Mouse (Mus musculus): ENCODE results near the gene Naaladl1. TPM values are rescaled to one million over a fixed set of nuclear protein-coding genes. Genes with fewer than 3 reads are reported as not detected.
A peak's percentile ranks its signal among the peaks of the same experiment; 100 is the strongest.
"Not testable (repeated sequence)": the region's sequence is repeated elsewhere in the genome, so short reads cannot be mapped to it uniquely, and the experiment has no call there.

Gene Naaladl1
- total RNA-seq, 2 experiments from 2014 or later = 0.20 TPM; not detected in 1

DNA sequence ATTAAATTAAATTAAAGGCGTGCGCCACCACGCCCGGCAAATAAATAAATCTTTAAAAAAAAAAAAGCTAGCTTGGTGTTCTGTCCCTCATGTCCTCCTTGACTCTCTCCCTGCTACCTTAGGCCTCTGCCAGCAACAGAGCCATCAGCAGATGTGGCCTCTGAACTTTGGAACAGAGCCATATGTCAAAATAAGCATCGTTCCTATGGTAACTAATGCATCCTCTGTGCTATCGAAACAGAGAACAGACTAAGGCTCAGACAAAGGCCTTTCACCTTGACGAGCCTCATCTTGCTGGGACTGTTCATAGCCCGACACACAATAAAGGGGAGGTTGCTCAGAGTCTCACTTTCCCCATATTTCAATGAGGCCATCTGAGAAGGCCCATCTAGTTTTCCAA, 17.7 kb downstream of the Naaladl1 start:
- DNase-seq (ENCODE audit: low spot score in 2 of 2) = no peak
- intact Hi-C loops (cut with DNase I) = no loop called here

GRCm38 (mm10) chr19:6124898-6125297, 19.3 kb downstream of the Naaladl1 start:
- DNase-seq (ENCODE audit: low spot score in 2 of 2) = no peak
- intact Hi-C loops (cut with DNase I) = loop anchor here (5.0 kb wide), 1 partner anchor 117 kb away; the partner anchor contains the start of gene Atg2a

DNA sequence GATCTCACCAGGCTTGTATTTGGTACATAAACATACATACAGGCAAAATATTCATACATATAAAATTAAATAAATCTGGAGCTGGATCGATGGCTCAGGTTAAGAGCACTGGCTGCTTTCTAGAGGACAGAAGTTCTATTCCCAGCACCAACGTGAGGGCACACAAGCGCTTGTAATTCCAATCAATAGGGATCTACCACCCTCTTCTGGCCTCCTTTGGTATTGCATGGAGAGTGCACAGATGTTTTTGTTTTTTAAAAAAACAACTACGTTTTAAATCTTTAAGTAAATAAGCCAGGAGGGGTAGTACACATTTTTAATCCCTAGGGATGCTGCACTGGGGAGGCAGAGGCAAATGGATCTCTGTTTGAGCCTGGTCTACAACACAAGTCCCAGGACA, 20.7 kb downstream of the Naaladl1 start:
- DNase-seq (ENCODE audit: low spot score in 2 of 2) = no peak
- intact Hi-C loops (cut with DNase I) = loop anchor here (5.0 kb wide), 1 partner anchor 116 kb away; the partner anchor contains the start of gene Atg2a

DNA sequence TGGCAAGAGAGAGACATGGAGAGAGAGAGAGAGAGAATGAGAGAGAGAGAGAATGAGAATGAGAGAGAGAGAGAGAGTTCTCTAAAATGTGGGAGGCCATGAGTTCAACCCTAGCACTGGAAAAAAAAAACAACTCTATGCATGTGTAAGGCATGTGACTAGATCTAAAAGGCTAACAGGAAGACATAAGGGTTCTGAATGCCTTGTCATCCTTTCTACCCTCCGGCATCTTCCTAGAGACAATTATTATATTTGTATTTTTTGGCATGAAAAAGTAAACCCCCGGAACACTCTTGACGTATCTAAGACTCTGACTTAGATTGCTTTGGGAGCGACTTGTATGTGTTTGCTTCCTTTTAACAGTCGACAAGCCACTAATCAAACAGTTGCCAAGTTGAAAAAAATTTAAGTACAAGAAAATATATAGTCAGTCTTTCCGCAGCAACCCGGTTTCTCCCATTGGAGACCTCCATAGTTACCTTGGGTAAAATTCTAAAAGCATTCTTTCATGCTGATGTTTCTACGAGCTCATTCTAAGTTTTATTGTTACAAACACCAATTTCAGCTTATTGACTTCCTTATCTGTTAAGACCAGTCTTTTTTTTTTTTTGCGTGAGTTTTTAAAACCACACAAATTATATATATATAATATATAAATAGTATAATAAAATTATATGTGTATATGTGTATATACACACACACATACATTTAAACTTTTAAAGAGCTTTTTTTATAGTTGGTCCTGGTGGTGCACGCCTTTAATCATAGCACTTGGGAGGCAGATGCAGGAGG, 21.4 kb downstream of the Naaladl1 start:
- DNase-seq (ENCODE audit: low spot score in 2 of 2) = no peak

GRCm38 (mm10) chr19:6127760-6128341, 22.3 kb downstream of the Naaladl1 start, which contains the start of gene Snx15:
TSS of gene Snx15 (minus strand) at chr19:6128304.
- peak; percentile 95 for DNase-seq (ENCODE audit: low spot score in 2 of 2)
- intact Hi-C loops (cut with DNase I) = loop anchor here (5.0 kb wide), 1 partner anchor 114 kb away; the partner anchor contains the start of gene Atg2a

More for the DNA sequence above, 21.4 kb downstream of the Naaladl1 start:
- intact Hi-C loops (cut with DNase I) = loop anchor here (5.0 kb wide), 1 partner anchor 115 kb away; the partner anchor contains the start of gene Atg2a

DNA sequence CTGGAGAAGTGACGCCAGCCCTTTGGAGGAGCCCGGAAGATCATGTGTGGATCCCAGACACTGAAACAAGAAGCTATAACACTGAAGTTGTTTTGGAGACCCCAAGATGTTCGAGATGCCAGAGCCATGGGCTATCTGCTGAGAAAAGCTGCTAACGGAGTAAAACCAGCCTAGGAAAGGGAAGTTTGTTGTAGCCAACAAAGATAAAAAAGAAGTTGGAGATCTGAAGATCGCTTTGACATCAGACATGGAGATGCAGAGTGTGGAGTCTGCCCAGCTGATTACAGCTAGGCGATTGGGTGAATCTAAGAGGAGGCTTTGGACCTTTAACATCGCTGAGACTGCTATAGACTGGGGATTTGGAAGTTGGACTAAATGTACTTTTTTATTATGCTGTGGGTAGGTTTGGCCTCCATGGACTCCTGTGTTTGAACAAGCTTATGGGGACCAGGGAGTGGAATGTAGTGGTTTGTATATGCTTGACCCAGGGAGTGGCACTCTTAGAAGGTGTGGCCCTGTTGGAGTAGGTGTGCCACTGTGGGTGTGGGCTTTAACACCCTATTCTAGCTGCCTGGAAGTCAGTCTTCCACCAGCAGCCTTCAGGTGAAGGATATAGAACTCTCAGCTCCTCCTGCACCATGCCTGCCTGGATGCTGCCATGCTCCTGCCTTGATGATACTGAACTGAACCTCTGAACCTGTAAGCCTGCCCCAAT, 25.0 kb downstream of the Naaladl1 start:
- intact Hi-C loops (cut with DNase I); DNase-seq (ENCODE audit: low spot score in 2 of 2): not testable (repeated sequence)

DNA sequence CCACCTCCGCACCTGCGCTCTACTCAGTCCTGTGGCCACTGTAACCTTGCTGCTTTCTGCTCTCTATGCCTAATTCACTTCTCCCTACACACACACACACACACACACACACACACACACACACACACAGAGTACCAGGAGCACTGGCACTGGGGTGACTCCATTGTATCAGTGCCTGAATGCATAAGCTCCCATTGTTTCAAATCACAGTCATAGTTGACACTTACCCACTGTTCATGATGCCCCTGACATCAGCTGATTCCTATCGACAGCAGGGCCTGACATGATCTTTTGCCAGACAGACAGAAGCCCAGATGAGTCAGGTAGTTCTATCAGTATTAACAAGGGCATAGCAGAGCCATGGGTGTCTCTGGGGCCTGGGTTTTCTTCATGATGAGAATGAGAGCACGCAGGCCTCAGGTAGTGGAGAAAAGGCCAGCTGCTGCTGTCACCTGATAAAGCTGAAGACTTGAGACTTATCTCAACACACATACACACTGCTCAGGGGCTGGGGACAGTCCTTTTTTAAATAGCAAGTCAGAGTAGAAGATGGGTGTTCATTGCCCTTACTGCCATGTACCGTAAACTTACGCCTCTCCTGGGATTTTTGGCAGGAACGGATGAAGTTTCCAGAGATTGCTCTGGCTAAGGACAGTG, 26.7 kb downstream of the Naaladl1 start:
- no peak for DNase-seq (ENCODE audit: low spot score in 2 of 2)
- intact Hi-C loops (cut with DNase I) = no loop called here

DNA sequence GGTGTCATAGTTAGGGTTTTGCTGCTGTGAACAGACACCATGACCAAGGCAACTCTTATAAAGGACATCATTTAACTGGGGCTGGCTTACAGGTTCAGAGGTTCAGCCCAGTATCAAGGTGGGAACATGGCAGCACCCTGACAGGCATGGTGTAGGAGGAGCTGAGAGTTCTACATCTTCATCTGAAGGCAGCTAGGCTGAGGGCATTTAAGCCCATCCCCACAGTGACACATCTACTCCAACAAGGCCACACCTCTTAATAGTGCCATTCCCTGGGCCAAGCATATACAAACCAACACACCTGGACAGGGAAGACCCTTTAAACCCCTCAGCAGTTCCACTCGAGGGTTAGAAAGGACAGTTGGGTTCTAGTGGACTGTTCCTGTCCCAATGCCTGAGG, 27.6 kb downstream of the Naaladl1 start:
- DNase-seq (ENCODE audit: low spot score in 2 of 2); intact Hi-C loops (cut with DNase I): not testable (repeated sequence)

DNA sequence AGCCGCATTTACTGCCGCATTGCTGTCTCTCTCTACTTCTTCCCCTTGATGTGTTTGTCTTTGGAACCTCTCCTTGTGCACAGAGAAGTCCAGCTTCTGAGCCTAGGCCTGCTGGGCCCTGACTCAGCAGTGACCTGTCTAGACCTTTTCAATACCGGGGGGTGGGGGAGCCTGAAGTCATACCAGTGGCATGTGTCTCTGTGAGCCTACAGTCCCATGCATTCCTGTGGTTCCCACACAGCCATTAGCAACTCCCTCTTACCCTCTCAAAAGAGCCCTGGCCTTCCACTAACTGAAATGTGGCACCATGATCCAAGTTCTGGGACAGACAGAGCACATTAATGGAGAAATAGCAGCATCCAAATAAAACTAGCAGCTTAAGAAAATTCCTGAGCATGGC, 30.8 kb downstream of the Naaladl1 start:
- intact Hi-C loops (cut with DNase I) = no loop called here
- DNase-seq (ENCODE audit: low spot score in 2 of 2) = no peak

DNA sequence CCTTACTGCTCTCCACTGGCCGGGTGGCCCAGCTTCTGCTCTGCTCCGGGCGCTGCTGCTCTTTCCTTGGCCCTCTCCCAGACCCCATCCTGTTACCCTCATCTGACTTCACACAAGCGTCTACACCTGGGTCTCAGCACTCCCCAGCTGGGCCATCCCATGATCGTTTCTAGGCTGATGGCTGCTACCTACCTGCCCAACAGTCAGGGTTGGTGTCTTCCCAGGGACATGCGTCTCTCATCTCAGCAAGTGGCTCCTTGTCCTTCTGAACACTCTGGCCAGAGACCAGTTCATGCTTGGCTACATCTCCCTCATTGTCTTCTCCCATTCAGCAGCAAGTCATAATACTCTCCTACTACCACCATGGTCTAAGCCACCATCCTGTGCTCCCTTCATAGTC, 34.1 kb downstream of the Naaladl1 start:
- intact Hi-C loops (cut with DNase I) = loop anchor here (5.0 kb wide), 1 partner anchor 193 kb away; the partner anchor contains the start of gene Men1
- no peak for DNase-seq (ENCODE audit: low spot score in 2 of 2)

DNA sequence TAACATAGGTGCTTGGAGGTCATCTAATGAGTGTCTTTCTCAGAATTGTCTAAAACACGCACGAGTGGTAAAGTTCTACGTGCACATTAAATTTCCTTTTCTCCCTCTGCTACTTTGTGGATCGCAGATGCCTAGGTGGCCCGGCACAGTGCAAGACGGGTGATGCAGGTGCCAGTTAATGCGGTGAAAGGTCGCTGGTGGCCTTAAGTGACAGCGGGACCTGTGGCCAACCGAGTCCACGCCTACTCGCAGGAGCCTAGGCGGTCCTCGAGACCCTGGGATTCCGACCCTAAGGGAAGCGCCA, 34.7 kb downstream of the Naaladl1 start:
- no peak for DNase-seq (ENCODE audit: low spot score in 2 of 2)
- intact Hi-C loops (cut with DNase I) = loop anchor here (5.0 kb wide), 1 partner anchor 192 kb away; the partner anchor contains the start of gene Men1

GRCm38 (mm10) chr19:6140678-6141393, 35.3 kb downstream of the Naaladl1 start, which contains the start of gene Batf2:
TSS of gene Batf2 (plus strand) at chr19:6140983.
- intact Hi-C loops (cut with DNase I) = loop anchor here (1.0 to 5.0 kb wide), 3 partner anchors 95 to 191 kb away; partner anchors contain the start of genes Atg2a and Men1
- peak; percentile 93 for DNase-seq (ENCODE audit: low spot score in 2 of 2)

DNA sequence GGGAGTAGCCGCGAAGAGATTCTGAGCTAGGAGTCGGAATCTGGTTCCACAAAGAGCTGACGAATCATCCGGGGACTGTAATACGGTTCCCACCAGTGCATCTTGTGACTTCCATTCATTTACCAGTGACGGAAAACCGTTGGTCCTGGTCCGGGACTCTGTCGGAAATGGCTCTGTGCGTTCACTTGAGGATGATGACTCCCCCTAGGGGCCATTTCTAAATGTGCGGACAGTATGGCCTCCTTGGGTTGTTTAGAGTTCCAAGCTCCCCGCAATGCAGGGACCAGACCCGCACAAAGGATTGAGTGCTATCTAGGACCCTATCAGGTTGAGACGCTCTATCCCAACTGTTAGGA, 35.8 kb downstream of the Naaladl1 start, which contains the start of gene Arl2:
Gene Arl2, minus strand, starts transcription at position 155 of the 356 bp plus-strand sequence.
- peak; percentile 73 to 74 for DNase-seq (ENCODE audit: low spot score in 2 of 2)
- intact Hi-C loops (cut with DNase I) = loop anchor here (1.0 to 5.0 kb wide), 3 partner anchors 95 to 191 kb away; partner anchors contain the start of genes Atg2a and Men1

DNA sequence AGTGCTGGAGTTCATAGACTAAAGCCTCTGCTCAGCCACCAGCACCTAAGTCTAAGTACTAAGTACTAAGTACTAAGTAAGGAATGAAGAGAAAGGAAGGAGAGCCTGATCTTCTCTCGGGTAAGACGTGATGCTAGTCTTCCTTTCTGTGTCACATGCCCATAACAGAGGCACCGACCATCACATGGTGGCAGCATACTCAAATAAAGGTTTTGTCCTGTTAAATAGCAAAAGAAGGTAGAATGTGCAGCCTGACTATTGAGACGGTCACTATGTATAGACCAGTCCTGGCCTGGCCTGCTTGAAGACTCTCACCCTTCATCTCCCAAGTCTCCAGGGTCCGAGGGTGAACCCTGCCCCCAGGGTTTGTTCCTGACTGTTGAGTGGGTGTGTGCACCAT, 39.3 kb downstream of the Naaladl1 start:
- intact Hi-C loops (cut with DNase I) = loop anchor here (5.0 kb wide), 1 partner anchor 187 kb away; the partner anchor contains the start of gene Men1

GRCm38 (mm10) chr19:6155174-6155573, 49.6 kb downstream of the Naaladl1 start:
- intact Hi-C loops (cut with DNase I) = no loop called here
- DNase-seq (ENCODE audit: low spot score in 2 of 2) = no peak

More for the DNA sequence above, 39.3 kb downstream of the Naaladl1 start:
- DNase-seq (ENCODE audit: low spot score in 2 of 2) = no peak

DNA sequence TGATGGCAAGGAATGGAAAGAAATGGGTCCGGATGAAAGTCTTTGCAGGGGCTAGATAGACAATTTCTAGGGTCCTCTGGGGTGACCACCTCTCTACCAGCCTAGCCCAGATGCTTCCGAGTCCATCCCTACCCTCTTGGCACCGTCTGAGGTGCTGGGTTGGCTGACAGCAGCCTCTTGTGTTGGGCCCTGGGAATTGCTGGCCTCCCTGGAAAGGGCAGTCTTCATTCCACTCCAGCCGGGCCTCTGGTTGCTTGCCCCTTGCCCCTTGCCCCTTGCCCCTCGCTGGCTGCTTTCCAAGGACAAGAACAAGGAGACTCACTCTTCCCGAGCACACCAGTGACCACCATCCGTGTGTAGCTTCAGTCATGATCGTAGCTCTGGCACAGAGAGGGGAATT, 50.8 kb downstream of the Naaladl1 start:
- intact Hi-C loops (cut with DNase I) = no loop called here
- DNase-seq (ENCODE audit: low spot score in 2 of 2) = no peak

- DNase-seq (ENCODE audit: low spot score in 2 of 2) = no peak
- intact Hi-C loops (cut with DNase I) = no loop called here
Measured at GRCm38 (mm10) chr19:6157220-6157619, 51.6 kb downstream of the Naaladl1 start.

DNA sequence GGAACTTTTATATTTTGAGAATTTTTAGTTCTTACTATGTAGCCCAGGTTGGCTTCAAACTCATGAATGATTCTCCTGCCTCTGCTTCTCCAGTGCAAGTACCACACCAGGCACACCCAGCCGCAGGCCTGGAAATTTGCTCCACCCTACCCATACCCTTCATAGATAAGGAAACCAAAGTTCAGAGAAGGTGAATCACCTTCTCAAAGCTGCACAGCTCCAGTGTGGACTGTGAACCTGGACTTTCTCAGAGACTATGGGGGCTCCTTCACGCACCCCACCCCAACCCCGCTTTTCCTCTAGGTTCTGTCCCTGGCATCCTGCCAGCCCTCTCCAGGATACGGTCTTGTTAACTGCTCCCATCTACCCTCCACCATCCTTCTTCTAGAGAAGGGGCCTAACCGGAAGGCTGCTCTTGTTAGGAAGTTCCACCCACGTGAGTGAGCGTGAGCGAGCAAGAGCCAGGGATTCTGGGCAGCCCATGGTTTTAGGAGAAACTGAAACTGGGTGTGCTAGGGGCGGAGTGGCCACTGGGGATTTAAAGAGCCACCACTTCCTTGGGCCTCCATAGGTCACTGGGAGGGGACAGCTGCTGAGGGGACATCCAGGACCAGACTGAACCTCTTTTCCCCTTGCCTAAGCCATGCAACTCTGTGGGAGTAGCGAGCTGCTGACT, 58.4 kb downstream of the Naaladl1 start:
- no peak for DNase-seq (ENCODE audit: low spot score in 2 of 2)
- intact Hi-C loops (cut with DNase I) = no loop called here

Measured in left cerebral cortex, postnatal 36 days (tissue).